Mouse (Mus musculus) liver, embryonic 15.5 days (tissue): ENCODE data around the gene Zbtb5. TPM values are rescaled to one million over a fixed set of nuclear protein-coding genes. Genes with fewer than 3 reads are reported as not detected.
A peak's percentile ranks its signal among the peaks of the same experiment; 100 is the strongest.

Experiments
- ATAC-seq: fragments of 200-750 bp; cut with Nextera tagmentation; 2 replicates; pipeline ENCODE4 v1.8.0; 2017; ENCODE audit warnings: moderate number of reproducible peaks, mild to moderate bottlenecking, moderate library complexity; ENCODE audit not compliant: insufficient read depth
- H3K27ac ChIP-seq: fragments of 300-500 bp; sonication (generic); replicated peaks from 2 replicates; pipeline ENCODE4 v1.5.1; 2015; ENCODE audit warnings: mild to moderate bottlenecking, inconsistent platforms
- H3K27me3 ChIP-seq: fragments of 300-500 bp; sonication (generic); 2 replicates; pipeline ENCODE4 v1.6.1; 2015; ENCODE audit warnings: mild to moderate bottlenecking, inconsistent platforms
- H3K36me3 ChIP-seq: fragments of 300-500 bp; sonication (generic); replicated peaks from 2 replicates; pipeline ENCODE4 v1.6.1; 2015; ENCODE audit warnings: moderate library complexity, mild to moderate bottlenecking, inconsistent platforms
- H3K4me1 ChIP-seq: fragments of 300-500 bp; sonication (generic); replicated peaks from 2 replicates; pipeline ENCODE4 v1.6.1; 2015; ENCODE audit warnings: inconsistent platforms
- H3K4me2 ChIP-seq: fragments of 300-500 bp; sonication (generic); 2 replicates; pipeline ENCODE4 v1.6.1; 2015; ENCODE audit warnings: moderate library complexity, mild to moderate bottlenecking, inconsistent platforms
- H3K4me3 ChIP-seq: fragments of 300-500 bp; sonication (generic); replicated peaks from 2 replicates; pipeline ENCODE4 v1.5.1; 2015; ENCODE audit warnings: mild to moderate bottlenecking, inconsistent platforms
- H3K9ac ChIP-seq: fragments of 300-500 bp; sonication (generic); 2 replicates; pipeline ENCODE4 v1.6.1; 2015; ENCODE audit warnings: moderate library complexity, mild to moderate bottlenecking, inconsistent platforms
- H3K9me3 ChIP-seq: fragments of 300-500 bp; sonication (generic); replicated peaks from 2 replicates; pipeline ENCODE4 v1.6.1; 2016; ENCODE audit warnings: inconsistent platforms
- WGBS: fragments of 180-500 bp; shearing (Covaris S2); methylation state at CpG from one replicate; pipeline ENCODE4 v1.1.7; 2015; ENCODE audit warnings: mixed read lengths; ENCODE audit not compliant: insufficient replicate concordance; 5-methylcytosine and 5-hydroxymethylcytosine counted together
- polyA plus RNA-seq: library from polyadenylated mRNA; unstranded; fragments of >200 nt; fragmentation: Nextera tagmentation; extraction: Ambion mirVana; gene quantifications from 2 replicates; pipeline ENCODE4 v1.2.1, GENCODE M21; 2015

Gene Zbtb5
- polyA plus RNA-seq, 1 experiment from 2014 or later: 5.8 TPM

DNA sequence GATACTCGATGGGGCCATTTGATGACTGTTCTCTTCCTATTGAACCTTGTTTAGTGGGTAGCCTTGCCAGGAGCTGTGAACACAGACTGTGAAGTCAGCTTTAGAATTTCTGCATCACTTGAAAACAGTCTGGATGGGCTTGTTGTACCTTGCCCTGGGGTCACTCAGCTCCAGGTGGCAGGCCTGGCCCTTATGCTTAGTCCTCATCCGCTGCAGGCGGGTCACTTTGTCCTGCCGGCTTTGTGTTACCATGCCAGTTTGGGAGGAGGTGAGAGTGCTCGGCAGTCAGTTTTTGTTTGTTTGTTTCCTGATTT, 30.3 kb downstream of the Zbtb5 start:
- peak overlapping the region; percentile 88 for H3K4me2 ChIP-seq
- H3K4me3 ChIP-seq: peak overlapping the region; percentile 78
- H3K9ac ChIP-seq: peak overlapping the region; percentile 82
- H3K4me1 ChIP-seq: peaks cover 60% of the 10 kb centered on the region
- H3K27me3 ChIP-seq: no peaks in the 10 kb centered on the region
- ATAC-seq: no peak
- H3K9me3 ChIP-seq: no peaks in the 10 kb centered on the region
- peaks cover 36% of the 10 kb centered on the region for H3K36me3 ChIP-seq
- H3K27ac ChIP-seq: peak overlapping the region; percentile 84
- WGBS: 29% methylated on average over 5 of the region's 5 CpGs

DNA sequence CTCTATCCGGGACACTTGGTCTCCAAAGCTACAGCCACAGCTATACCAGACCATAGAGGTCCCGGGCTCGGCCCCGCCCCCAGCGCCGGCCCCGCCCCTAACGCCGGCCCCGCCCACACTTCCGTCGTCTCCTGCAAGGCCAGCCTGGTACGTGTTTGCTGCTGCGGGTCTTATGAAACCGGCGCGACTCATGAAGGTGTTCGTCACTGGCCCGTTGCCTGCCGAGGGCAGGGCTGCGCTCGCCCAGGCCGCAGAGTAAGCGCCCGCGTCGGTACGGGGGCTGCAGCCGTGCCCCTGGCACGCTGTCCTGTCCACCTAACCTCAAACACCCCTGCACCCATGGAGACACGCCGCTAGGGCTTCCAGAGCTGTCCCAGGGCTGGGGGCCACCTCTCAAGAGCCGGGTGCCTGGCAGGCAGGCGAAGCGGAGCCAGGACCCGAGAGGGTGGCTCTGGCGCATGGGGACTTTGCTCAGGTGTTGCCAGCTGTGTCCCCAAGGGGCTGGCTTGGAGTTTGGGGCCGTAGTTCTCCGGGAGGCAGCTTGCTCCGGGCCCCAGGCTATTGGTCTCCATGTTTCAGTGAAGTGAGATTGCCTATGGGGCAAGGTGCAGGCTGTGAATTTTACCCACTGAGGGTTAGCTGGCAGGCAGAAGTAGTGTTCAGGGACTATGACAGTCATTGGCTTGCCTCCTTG, 30.8 kb downstream of the Zbtb5 start, which contains the start of gene Grhpr:
Gene Grhpr (plus strand): TSS at position 116 of the 694 bp plus-strand sequence.
- Histone ChIP-seq H3K36me3 (peaks cover 31% of the 10 kb centered on the region), H3K4me3 (peak within 1 kb of the TSS; percentile 78), H3K9me3 (no peaks in the 10 kb centered on the region), H3K27me3 (no peaks in the 10 kb centered on the region), H3K9ac (peak within 1 kb of the TSS; percentile 82), H3K4me2 (peak within 1 kb of the TSS; percentile 88), H3K4me1 (peaks cover 60% of the 10 kb centered on the region), H3K27ac (peak within 1 kb of the TSS; percentile 84)
- WGBS: under 1% methylated on average over 40 of the region's 40 CpGs
- peak; percentile 84 for ATAC-seq

DNA sequence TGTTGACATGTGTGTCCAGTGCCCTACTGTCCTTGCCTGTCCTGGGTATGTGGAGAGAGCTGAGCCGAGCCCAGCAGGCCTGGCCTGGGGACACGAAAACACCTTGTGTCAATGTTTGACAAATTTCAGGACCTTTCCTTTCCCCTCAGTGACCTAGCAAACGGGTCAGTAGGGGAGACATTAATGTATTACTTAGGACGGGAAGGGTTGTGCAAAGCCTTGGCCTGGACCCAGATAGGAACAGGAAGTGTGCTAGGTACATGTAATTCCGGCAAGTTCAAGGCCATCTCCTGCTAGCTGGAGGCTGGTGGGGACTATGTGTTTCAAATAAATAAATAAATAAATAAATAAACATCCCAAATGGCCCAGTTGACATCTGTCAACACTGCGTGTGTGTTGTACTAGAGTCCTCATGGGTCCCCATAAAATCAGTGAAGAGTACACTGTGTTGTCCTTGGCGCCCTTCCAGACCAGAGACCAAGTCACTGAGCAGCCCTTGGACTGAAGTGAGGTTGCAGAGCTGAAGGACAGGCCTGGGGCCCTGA, 32.3 kb downstream of the Zbtb5 start:
- H3K27ac ChIP-seq: peak overlapping the region; percentile 86
- H3K4me1 ChIP-seq: peaks cover 61% of the 10 kb centered on the region
- peak; percentile 69 for ATAC-seq
- H3K4me2 ChIP-seq: no peak overlapping the region
- H3K9ac ChIP-seq: no peak overlapping the region
- WGBS: 59% methylated on average over 7 of the region's 7 CpGs
- H3K36me3 ChIP-seq: peaks cover 15% of the 10 kb centered on the region
- H3K4me3 ChIP-seq: no peak overlapping the region
- H3K27me3 ChIP-seq: no peaks in the 10 kb centered on the region
- H3K9me3 ChIP-seq: no peaks in the 10 kb centered on the region

DNA sequence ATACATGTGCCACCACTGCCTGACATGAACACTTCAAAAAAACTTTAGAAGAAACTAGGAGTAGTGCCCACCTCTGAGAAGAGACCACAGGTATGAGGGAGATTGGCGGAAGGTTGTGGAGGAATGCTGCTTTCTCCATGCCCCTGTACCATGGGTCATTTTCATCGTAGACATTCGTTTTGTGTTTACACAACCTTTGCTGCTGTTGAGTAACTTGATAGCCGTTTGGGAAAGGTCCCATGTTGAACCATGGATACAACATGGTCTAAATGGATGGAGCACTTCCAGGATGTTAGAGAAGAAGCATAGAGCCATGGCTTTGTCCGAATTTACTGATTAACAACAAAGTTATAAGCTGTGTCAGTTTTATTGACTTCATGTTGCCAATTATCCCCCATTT, 34.0 kb downstream of the Zbtb5 start:
- H3K27me3 ChIP-seq: no peaks in the 10 kb centered on the region
- peaks cover 57% of the 10 kb centered on the region for H3K4me1 ChIP-seq
- H3K4me3 ChIP-seq: no peak overlapping the region
- 0 out of 2 replicates have a peak overlapping the region, but pooled peaks have one; percentile 26 for H3K27ac ChIP-seq
- H3K9ac ChIP-seq: no peak overlapping the region
- no peaks in the 10 kb centered on the region for H3K9me3 ChIP-seq
- no peak for ATAC-seq
- 65% methylated on average over 5 of the region's 5 CpGs for WGBS
- H3K4me2 ChIP-seq: no peak overlapping the region
- H3K36me3 ChIP-seq: no peaks in the 10 kb centered on the region

DNA sequence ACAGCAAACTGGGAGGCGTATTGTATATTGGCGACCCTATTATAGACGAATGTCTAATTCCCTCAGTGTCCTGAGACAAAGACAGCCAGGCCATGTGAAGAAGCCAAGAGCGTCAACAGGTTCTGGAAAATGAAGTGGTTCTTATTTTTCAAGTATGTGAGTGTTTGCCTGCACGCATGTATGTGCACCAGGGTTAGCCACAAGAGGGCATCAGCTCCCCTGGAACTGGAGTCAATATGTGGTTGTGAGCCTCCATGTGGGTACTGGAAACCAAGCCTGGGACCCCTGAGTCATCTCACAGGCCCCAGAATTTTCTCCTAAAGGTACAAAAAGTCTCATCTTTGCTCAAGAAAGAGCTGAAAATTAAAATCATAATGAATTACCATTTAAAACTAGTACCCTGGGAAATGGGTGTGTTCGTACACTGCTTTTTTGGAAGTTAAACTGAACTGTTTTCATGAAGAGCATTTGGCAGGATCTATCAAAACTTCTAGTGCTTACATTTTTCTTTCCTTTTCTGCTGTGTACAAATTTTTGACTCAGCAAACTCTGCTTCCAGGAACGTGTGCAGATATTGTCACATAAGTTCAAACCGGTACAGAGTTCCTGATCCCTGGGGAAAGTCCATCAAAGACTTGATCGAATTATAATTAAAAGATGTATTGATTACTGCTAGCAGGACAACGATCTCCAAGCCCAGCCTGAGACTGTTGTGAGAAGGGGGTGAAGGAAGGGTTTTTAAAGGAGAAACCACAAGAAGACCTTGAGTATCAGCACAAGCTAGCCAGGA, 35.1 kb downstream of the Zbtb5 start:
- no peak for ATAC-seq
- no peak overlapping the region for H3K27ac ChIP-seq
- no peak overlapping the region for H3K9ac ChIP-seq
- WGBS: 77% methylated on average over 10 of the region's 10 CpGs
- H3K4me3 ChIP-seq: no peak overlapping the region
- no peaks in the 10 kb centered on the region for H3K36me3 ChIP-seq
- H3K9me3 ChIP-seq: no peaks in the 10 kb centered on the region
- H3K4me1 ChIP-seq: peaks cover 46% of the 10 kb centered on the region
- no peaks in the 10 kb centered on the region for H3K27me3 ChIP-seq
- H3K4me2 ChIP-seq: no peak overlapping the region

DNA sequence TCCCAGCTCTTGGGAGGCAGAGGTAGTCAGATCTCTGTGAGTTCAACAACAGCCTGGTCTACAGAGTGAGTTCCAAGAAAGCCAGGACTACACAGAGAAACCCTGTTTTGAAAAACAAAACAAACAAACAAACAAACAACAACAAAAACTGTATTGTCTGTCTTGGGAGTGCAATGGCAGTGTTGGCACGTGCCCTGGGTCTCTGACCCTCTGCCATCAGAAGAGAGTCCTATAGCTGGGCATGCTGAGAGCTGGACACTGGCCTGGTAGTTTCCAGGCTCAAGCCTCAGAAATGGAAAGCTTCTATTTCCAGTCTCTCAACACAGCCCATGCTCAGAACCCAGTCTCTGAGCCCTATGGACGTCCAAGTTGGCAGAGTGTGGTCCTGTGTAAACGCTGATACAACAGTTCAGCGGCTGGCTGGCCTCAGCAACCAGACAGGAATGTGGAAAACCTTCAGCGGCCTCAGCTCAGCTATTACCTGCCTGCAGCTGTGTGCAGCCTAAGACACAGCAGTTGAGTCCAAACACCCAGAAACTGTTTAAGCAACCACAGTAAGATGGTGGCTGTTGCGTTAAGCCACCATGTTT, 36.1 kb downstream of the Zbtb5 start:
- Histone ChIP-seq H3K4me1 (peaks cover 36% of the 10 kb centered on the region), H3K36me3 (no peaks in the 10 kb centered on the region), H3K4me2 (no peak overlapping the region), H3K9me3 (no peaks in the 10 kb centered on the region), H3K27ac (no peak overlapping the region), H3K27me3 (no peaks in the 10 kb centered on the region), H3K9ac (no peak overlapping the region), H3K4me3 (no peak overlapping the region)
- 65% methylated on average over 6 of the region's 6 CpGs for WGBS
- no peak for ATAC-seq

DNA sequence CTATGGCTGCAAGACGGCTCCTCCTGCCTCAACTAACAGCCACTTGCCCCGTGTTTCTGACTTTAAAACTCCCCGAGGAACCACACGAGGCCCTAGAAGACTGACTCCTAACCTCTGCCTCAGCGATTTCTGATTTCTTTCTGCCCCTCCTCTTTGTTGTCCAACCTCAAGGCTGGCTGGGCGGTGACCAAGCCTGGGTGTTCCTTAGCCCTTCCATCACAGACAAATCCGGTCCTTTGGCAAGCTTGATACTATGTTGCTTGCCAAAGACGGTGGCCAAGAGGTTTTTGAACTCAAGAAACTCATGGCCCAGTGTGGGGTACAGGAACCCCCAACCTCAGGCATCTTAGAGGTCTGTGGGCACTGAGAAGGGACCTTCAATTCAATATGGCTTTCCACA, 37.9 kb downstream of the Zbtb5 start:
- Histone ChIP-seq H3K27ac (no peak overlapping the region), H3K9me3 (no peaks in the 10 kb centered on the region), H3K36me3 (no peaks in the 10 kb centered on the region), H3K27me3 (no peaks in the 10 kb centered on the region), H3K4me3 (no peak overlapping the region), H3K4me1 (peaks cover 22% of the 10 kb centered on the region), H3K9ac (no peak overlapping the region), H3K4me2 (no peak overlapping the region)
- WGBS: 61% methylated on average over 8 of the region's 8 CpGs
- no peak for ATAC-seq

DNA sequence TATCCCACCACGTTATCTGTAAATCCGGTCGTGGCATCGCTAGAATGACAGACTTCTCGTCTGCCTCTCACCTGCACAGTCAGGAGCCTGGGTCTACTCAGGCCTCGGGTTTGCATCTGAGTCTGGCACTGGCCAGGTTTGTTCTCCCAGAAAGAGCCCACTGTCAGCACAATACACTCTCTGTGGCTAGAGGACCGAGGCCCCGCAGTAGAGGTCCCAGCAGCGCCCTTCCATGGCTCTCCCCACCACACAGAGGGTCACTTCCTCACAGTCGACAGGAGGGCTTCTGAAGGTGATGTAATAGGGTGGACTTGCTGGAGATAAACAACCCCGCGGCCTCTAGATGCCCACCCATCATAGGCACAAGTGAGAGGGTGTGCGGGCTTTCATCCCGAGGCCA, 38.3 kb downstream of the Zbtb5 start:
- H3K4me3 ChIP-seq: no peak overlapping the region
- no peak overlapping the region for H3K9ac ChIP-seq
- no peak overlapping the region for H3K27ac ChIP-seq
- no peaks in the 10 kb centered on the region for H3K36me3 ChIP-seq
- H3K27me3 ChIP-seq: no peaks in the 10 kb centered on the region
- peaks cover 17% of the 10 kb centered on the region for H3K4me1 ChIP-seq
- H3K4me2 ChIP-seq: peak overlapping the region; percentile 46; the same call in 1 of the 2 replicates
- no peaks in the 10 kb centered on the region for H3K9me3 ChIP-seq
- WGBS: 39% methylated on average over 14 of the region's 14 CpGs
- no peak for ATAC-seq

DNA sequence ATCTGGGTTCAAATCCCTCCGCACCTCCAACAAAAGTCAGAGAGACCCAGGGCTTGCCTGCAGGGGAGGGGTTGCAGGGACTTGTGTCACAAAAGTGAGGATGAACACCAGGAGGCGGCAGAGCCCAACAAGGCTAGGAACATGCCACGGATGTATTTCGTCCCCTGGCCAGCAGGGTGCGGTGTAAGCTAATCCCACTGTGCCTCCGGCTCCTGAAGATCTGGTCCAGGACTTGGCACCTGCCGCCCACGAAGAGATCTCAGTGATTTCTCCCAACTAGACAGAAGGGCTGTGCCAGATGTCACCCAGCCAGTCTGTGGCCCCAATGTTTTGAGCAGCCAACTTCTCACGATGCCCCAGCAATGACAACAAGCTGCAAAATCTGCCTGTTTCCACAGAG, 38.8 kb downstream of the Zbtb5 start:
- WGBS: 8% methylated on average over 9 of the region's 9 CpGs

DNA sequence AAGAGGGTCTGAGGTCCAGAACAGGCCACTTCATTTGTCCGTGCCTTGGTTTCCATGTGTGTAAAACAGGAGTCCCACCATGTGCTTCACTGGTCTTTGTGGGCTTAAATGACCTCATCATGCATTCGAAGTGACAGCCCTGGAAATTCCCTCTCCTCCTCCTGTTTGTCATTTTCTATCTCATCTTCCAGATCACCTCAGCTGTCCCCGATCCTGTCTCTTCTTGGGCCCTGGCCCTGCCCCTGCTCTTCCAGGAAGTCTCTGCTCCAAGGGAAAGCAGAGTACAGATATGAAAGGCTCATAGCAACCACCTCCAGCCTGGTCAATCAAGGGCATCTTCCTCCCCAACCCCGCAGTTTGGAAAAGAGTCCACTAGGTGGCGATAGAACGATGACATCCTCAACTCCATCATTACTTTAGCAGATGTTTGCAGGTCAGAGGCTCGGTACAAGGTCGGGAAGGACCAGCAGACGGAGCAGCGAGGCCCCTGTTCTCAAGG, 41.6 kb downstream of the Zbtb5 start:
- no peak overlapping the region for H3K27ac ChIP-seq
- WGBS: 12% methylated on average over 10 of the region's 10 CpGs
- H3K4me2 ChIP-seq: no peak overlapping the region
- no peak overlapping the region for H3K4me3 ChIP-seq
- no peak for ATAC-seq
- H3K27me3 ChIP-seq: no peaks in the 10 kb centered on the region; the same call in 1 of the 2 replicates
- H3K9ac ChIP-seq: no peak overlapping the region
- peaks cover 12% of the 10 kb centered on the region for H3K4me1 ChIP-seq
- no peaks in the 10 kb centered on the region for H3K36me3 ChIP-seq
- H3K9me3 ChIP-seq: no peaks in the 10 kb centered on the region

More for the DNA sequence above, 38.8 kb downstream of the Zbtb5 start:
- Histone ChIP-seq H3K27me3 (no peaks in the 10 kb centered on the region), H3K9ac (no peak overlapping the region), H3K4me3 (no peak overlapping the region), H3K9me3 (no peaks in the 10 kb centered on the region), H3K36me3 (no peaks in the 10 kb centered on the region), H3K27ac (no peak overlapping the region), H3K4me1 (peaks cover 17% of the 10 kb centered on the region), H3K4me2 (peak overlapping the region; percentile 46; the same call in 1 of the 2 replicates)
- peak; percentile 53 for ATAC-seq

DNA sequence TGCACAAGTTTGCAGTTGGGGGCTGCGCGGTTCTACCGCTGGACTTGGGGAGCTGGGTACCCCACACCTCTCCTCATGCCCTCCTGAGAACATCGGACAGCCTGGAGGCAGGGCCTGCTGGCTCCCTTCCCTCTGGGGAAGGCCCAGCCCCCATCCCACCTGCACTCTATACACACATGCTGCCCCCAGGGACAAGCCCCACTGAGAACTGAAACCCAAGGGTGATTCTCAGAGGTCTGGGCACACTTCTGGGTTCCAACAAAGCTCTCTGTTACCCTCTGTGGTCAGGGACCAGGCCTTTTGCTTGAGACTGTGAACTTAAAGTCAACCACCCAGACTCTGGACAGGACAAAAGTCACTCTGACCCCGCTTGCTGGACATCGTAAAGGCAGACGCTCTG, 42.2 kb downstream of the Zbtb5 start:
- Histone ChIP-seq H3K9ac (no peak overlapping the region), H3K36me3 (no peaks in the 10 kb centered on the region), H3K27me3 (no peaks in the 10 kb centered on the region; the same call in 1 of the 2 replicates), H3K27ac (no peak overlapping the region), H3K9me3 (no peaks in the 10 kb centered on the region), H3K4me2 (no peak overlapping the region), H3K4me1 (peaks cover 12% of the 10 kb centered on the region), H3K4me3 (no peak overlapping the region)
- WGBS: 75% methylated on average over 7 of the region's 7 CpGs
- no peak for ATAC-seq
